Mouse (Mus musculus): ENCODE data around the gene Dennd6a.

- no peak for TF ChIP-seq CTCF (IDR thresholded peaks at IDR 0.05; ENCODE audit: low read depth, low read length)
- 0 out of 2 replicates have a peak, but pooled peaks have one; percentile 43 for TF ChIP-seq EP300 (IDR thresholded peaks at IDR 0.05; ENCODE audit: insufficient read depth, low read depth, low read length)
These were observed 38.7 kb upstream of the Dennd6a start, which contains the start of gene Slmap for GRCm38 (mm10) chr14:26534757-26535479.
